Mouse (Mus musculus): Measurements from ENCODE around the gene 4921530L21Rik. TPM values are rescaled to one million over a fixed set of nuclear protein-coding genes. Genes with fewer than 3 reads are reported as not detected.

Gene 4921530L21Rik
- polyA plus RNA-seq (2015; fragmentation: Nextera tagmentation; extraction: Ambion mirVana) = not detected in 2 replicates

DNA sequence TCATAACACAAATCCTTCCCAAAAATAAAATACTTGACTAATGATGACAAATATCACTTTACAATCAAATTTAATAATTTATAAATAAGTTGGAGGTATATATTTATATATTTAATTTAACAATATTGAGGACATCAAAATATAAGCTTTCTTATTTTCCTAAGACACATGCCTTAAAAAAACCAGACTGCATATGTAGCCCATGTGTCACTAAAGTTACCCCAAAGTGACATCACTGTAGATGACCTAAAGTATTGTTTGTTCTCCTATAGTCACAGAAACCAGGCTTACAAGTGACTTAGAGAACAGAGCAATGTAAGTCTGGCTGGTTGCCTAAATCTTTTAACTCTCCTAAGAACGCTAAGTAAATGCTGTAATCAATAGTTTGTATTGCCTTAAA is at the start of gene 4921530L21Rik:
Gene 4921530L21Rik (plus strand): TSS at position 301 of the 400 bp plus-strand sequence.
- H3K4me3 ChIP-seq = no peak within 1 kb of the TSS
- H3K27ac ChIP-seq = no peak within 1 kb of the TSS
- no peaks in the 10 kb centered on the region for H3K36me3 ChIP-seq
- no peak within 1 kb of the TSS for H3K4me2 ChIP-seq
- no peaks in the 10 kb centered on the region for H3K27me3 ChIP-seq
- H3K9ac ChIP-seq = no peak within 1 kb of the TSS
- no peaks in the 10 kb centered on the region for H3K9me3 ChIP-seq
- ATAC-seq (ENCODE audit: insufficient number of reproducible peaks, insufficient read depth, low FRiP score, low TSS enrichment, low read depth) = no peak
- no peaks in the 10 kb centered on the region for H3K4me1 ChIP-seq
- WGBS = 90% methylated on average over 1 of the region's 1 CpGs

GRCm38 (mm10) chr14:95833866-95834265 is 47.2 kb upstream of the 4921530L21Rik start:
- H3K9ac ChIP-seq = no peak overlapping the region
- no peak overlapping the region for H3K4me2 ChIP-seq
- no peak for ATAC-seq (ENCODE audit: insufficient number of reproducible peaks, insufficient read depth, low FRiP score, low TSS enrichment, low read depth)
- H3K9me3 ChIP-seq = no peaks in the 10 kb centered on the region
- no peak overlapping the region for H3K27ac ChIP-seq
- no peaks in the 10 kb centered on the region for H3K27me3 ChIP-seq
- H3K4me3 ChIP-seq = no peak overlapping the region
- no peaks in the 10 kb centered on the region for H3K36me3 ChIP-seq
- WGBS = 62% methylated on average over 3 of the region's 3 CpGs
- no peaks in the 10 kb centered on the region for H3K4me1 ChIP-seq

DNA sequence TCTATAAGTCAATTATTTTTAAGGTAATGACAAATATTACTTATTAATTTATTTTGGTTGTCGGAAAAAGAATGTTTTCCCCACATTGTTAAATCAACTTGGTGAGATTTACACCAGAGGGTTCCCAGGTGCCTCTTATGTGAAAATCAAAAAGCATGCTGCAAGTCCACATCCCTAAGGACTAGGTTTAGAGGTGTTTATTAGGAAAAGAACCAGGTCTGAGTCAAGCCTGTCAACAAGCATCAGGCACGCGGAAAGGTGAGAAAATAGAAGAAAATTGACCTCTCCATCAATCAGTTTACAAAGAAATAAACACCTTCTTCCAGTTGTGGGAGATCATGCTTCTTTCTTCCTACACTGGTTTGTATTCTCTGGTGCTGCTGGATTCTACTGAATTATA is 18.1 kb upstream of the 4921530L21Rik start:
- no peaks in the 10 kb centered on the region for H3K9me3 ChIP-seq
- no peak overlapping the region for H3K4me3 ChIP-seq
- H3K4me1 ChIP-seq = no peaks in the 10 kb centered on the region
- no peaks in the 10 kb centered on the region for H3K27me3 ChIP-seq
- no peak for ATAC-seq (ENCODE audit: insufficient number of reproducible peaks, insufficient read depth, low FRiP score, low TSS enrichment, low read depth)
- H3K9ac ChIP-seq = no peak overlapping the region
- no peaks in the 10 kb centered on the region for H3K36me3 ChIP-seq
- no peak overlapping the region for H3K27ac ChIP-seq
- WGBS = 85% methylated on average over 3 of the region's 3 CpGs
- H3K4me2 ChIP-seq = no peak overlapping the region

DNA sequence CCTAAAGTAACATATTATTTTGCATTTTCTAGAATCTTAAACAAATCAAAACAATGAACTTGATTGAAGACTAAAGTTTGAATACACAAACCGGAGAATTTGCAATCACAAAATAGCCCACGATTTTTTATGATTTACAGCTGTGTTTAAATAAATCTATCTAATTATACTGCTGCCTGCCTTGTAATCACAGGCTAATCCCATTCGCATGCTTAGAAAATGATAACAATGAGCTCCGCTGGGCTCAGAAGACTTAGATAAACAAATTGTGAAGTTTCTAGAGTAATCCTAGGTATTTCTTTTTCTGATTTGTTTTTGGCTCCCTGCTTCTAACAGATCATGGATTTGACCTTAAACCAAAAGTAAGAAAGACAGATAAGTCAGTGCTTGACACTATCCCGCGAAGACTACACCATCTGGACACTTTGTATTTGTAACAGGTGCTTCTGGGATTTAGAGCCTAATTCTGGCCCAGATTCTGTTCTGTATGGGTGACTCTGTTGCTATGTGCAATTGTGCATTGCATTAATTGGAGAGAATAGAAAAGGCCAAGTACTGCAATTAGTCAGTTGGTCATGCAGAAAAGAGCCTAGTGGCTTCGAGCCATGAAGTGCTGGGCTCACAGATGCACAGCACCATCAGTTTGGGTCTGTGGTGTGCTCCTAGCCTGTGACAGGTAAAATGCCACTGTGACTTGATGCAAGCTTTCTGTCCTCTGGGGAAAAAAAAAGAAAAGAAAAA is 15.2 kb upstream of the 4921530L21Rik start:
- Histone ChIP-seq H3K27ac (no peak overlapping the region), H3K4me1 (no peaks in the 10 kb centered on the region), H3K4me2 (no peak overlapping the region), H3K9me3 (no peaks in the 10 kb centered on the region), H3K9ac (no peak overlapping the region), H3K27me3 (no peaks in the 10 kb centered on the region), H3K4me3 (no peak overlapping the region), H3K36me3 (no peaks in the 10 kb centered on the region)
- 65% methylated on average over 7 of the region's 7 CpGs for WGBS
- no peak for ATAC-seq (ENCODE audit: insufficient number of reproducible peaks, insufficient read depth, low FRiP score, low TSS enrichment, low read depth)

GRCm38 (mm10) chr14:95872020-95872419 is 9.0 kb upstream of the 4921530L21Rik start:
- Histone ChIP-seq H3K27ac (no peak overlapping the region), H3K4me1 (no peaks in the 10 kb centered on the region), H3K36me3 (no peaks in the 10 kb centered on the region), H3K9ac (no peak overlapping the region), H3K9me3 (no peaks in the 10 kb centered on the region), H3K4me3 (no peak overlapping the region), H3K27me3 (no peaks in the 10 kb centered on the region), H3K4me2 (no peak overlapping the region)
- 61% methylated on average over 5 of the region's 5 CpGs for WGBS
- ATAC-seq (ENCODE audit: insufficient number of reproducible peaks, insufficient read depth, low FRiP score, low TSS enrichment, low read depth) = no peak

DNA sequence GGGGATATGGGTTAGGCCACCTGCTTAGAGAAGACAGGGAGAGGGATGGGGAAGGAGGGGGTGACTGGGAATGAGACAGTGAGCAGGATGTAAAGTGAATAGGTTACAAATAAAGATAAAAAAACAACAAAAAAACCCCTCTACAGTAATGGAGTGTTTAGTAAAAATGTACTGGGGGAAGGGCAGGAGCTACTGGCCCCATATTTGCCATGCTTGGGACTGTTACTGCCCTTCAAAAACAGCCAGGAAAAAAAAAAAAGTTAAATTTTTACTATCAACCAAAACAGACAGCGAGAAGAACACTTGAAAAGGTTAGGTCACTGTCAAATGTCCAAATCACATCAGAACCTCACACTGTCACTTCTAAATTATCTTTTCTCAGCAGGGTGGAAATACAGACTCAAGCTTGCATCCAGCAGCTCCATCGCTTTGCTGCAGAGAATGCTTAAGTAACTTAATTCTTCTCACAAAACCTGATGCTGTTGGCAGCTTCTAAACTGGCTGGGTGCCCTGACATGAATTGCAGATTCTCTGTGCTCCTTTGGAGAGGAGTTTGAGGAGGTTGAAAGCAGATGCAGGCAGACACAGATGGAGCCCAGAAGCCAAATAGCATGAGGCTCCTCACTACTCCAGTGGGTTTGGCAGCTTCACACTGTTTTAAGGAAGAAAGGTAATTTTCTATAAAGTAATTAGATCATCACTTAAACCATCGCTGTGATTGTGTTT is 4.1 kb upstream of the 4921530L21Rik start:
- 73% methylated on average over 3 of the region's 3 CpGs for WGBS
- Histone ChIP-seq H3K9me3 (no peaks in the 10 kb centered on the region), H3K4me1 (no peaks in the 10 kb centered on the region), H3K27ac (no peak overlapping the region), H3K36me3 (no peaks in the 10 kb centered on the region), H3K4me3 (no peak overlapping the region), H3K27me3 (no peaks in the 10 kb centered on the region), H3K9ac (no peak overlapping the region), H3K4me2 (no peak overlapping the region)
- no peak for ATAC-seq (ENCODE audit: insufficient number of reproducible peaks, insufficient read depth, low FRiP score, low TSS enrichment, low read depth)

DNA sequence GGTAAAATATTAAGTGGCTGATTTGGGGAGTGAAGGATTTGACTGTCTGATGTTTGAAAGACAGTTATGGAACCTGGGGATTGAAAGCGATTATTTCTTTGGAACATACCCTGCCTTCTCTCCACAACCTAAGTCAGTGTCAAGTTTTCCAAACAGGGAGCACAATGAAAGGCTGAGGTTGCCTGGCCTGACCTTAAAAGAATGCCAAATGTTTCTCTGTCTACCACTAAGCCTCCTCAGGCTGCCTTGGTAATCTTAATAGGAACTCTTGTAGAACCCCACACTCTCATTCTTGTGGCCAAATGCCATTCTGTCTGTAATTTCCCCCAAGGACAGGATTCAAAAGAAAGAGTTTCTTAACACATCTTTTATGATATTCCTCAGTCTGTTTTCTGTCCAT is 3.5 kb upstream of the 4921530L21Rik start:
- Histone ChIP-seq H3K4me3 (no peak overlapping the region), H3K36me3 (no peaks in the 10 kb centered on the region), H3K9ac (no peak overlapping the region), H3K27ac (no peak overlapping the region), H3K27me3 (no peaks in the 10 kb centered on the region), H3K4me2 (no peak overlapping the region), H3K4me1 (no peaks in the 10 kb centered on the region), H3K9me3 (no peaks in the 10 kb centered on the region)
- no peak for ATAC-seq (ENCODE audit: insufficient number of reproducible peaks, insufficient read depth, low FRiP score, low TSS enrichment, low read depth)
- 89% methylated on average over 1 of the region's 1 CpGs for WGBS

- 50% methylated on average over 6 of the region's 6 CpGs for WGBS
- no peak overlapping the region for H3K9ac ChIP-seq
- H3K4me1 ChIP-seq = no peaks in the 10 kb centered on the region
- no peak for ATAC-seq (ENCODE audit: insufficient number of reproducible peaks, insufficient read depth, low FRiP score, low TSS enrichment, low read depth)
- no peaks in the 10 kb centered on the region for H3K36me3 ChIP-seq
- no peaks in the 10 kb centered on the region for H3K9me3 ChIP-seq
- no peaks in the 10 kb centered on the region for H3K27me3 ChIP-seq
- H3K4me3 ChIP-seq = no peak overlapping the region
- H3K4me2 ChIP-seq = no peak overlapping the region
- no peak overlapping the region for H3K27ac ChIP-seq
Measured at GRCm38 (mm10) chr14:95899458-95899857, 18.4 kb downstream of the 4921530L21Rik start.

DNA sequence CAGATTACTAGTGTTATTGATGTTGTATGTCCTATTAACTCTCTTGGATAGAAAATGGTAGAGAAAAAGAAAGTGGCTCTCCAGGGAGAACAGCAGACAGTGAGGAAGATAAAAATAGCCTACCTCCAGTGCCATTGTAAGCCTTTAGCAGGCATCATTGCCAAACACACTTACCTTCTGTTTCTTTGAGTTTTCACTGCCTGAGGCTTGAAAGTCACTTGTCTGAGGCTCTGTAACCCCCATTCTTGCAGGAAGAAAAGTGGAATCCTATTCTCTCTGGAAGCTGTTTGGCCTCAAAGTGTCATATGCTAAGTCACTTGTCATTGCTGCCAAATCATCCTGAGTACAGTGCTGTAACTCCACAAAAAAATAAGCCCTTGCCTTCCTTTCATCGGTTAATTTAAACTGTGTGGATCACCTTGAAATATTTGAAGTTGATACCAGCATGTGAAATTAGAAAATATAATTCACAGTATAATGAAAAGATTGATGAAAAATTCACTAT is 23.6 kb downstream of the 4921530L21Rik start:
- no peaks in the 10 kb centered on the region for H3K36me3 ChIP-seq
- ATAC-seq (ENCODE audit: insufficient number of reproducible peaks, insufficient read depth, low FRiP score, low TSS enrichment, low read depth) = no peak
- no peak overlapping the region for H3K4me3 ChIP-seq
- 87% methylated on average over 1 of the region's 1 CpGs for WGBS
- no peaks in the 10 kb centered on the region for H3K4me1 ChIP-seq
- no peak overlapping the region for H3K4me2 ChIP-seq
- no peak overlapping the region for H3K9ac ChIP-seq
- no peaks in the 10 kb centered on the region for H3K27me3 ChIP-seq
- H3K27ac ChIP-seq = no peak overlapping the region
- no peaks in the 10 kb centered on the region for H3K9me3 ChIP-seq

- no peak for ATAC-seq (ENCODE audit: insufficient number of reproducible peaks, insufficient read depth, low FRiP score, low TSS enrichment, low read depth)
Measured at GRCm38 (mm10) chr14:95913293-95913692, 32.2 kb downstream of the 4921530L21Rik start.

DNA sequence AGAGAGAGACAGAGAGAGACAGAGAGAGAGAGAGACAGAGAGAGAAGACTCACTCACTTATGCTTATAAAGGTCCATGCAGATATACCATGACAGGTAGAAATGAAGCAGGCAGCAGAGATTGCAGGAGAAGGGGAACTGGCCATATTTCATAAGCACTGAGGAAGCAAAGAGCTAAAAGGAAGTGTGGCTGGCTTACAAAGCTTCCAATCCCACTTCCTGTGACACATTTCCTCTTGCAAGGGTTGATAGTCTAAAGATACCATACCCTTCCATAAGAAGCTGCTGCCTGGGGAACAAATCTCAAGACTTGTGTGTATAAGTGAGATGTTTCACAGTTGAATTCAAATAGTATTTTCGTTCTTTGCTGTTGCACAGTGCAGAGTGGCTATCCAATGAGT is 45.7 kb downstream of the 4921530L21Rik start:
- Histone ChIP-seq H3K27ac (no peak overlapping the region), H3K4me2 (no peak overlapping the region), H3K27me3 (no peaks in the 10 kb centered on the region), H3K4me3 (no peak overlapping the region), H3K4me1 (no peaks in the 10 kb centered on the region), H3K36me3 (no peaks in the 10 kb centered on the region), H3K9ac (no peak overlapping the region), H3K9me3 (no peaks in the 10 kb centered on the region)
- ATAC-seq (ENCODE audit: insufficient number of reproducible peaks, insufficient read depth, low FRiP score, low TSS enrichment, low read depth) = no peak
- WGBS = 91% methylated on average over 1 of the region's 1 CpGs

More at GRCm38 (mm10) chr14:95913293-95913692, 32.2 kb downstream of the 4921530L21Rik start:
- no peak overlapping the region for H3K27ac ChIP-seq
- no peak overlapping the region for H3K4me3 ChIP-seq
- no peaks in the 10 kb centered on the region for H3K4me1 ChIP-seq
- H3K9me3 ChIP-seq = no peaks in the 10 kb centered on the region
- no peaks in the 10 kb centered on the region for H3K27me3 ChIP-seq
- H3K36me3 ChIP-seq = no peaks in the 10 kb centered on the region
- 89% methylated on average over 2 of the region's 2 CpGs for WGBS
- no peak overlapping the region for H3K4me2 ChIP-seq
- H3K9ac ChIP-seq = no peak overlapping the region

All from embryonic facial prominence, embryonic 13.5 days (tissue).